Comparison of ENCODE assay signal across 8 mouse cellular contexts in genomic region chr10:60195087-60195486, GRCm38 (mm10). TPM values are rescaled to one million over a fixed set of nuclear protein-coding genes. Genes with fewer than 3 reads are reported as not detected.
DNase-seq lines count a peak whose midpoint lies in the region; ATAC-seq lines count a peak whose summit lies in the region.

No protein-coding gene starts in this region.

- DNase-seq in gastrocnemius, postnatal 10 days = peak; percentile 58
- DNase-seq in gastrocnemius, postnatal 25 days = no peak
- peak; percentile 97 for DNase-seq in Muller cell, postnatal 12 days (ENCODE audit: inconsistent ontology term)
- DNase-seq in urinary bladder, postnatal 14 days (ENCODE audit: low spot score) = no peak
- no peak for DNase-seq in yolk sac, embryonic 10.5 days (ENCODE audit: low spot score)

- H3K27ac ChIP-seq in forebrain, embryonic 13.5 days = peak overlapping the region; percentile 87
- H3K27ac ChIP-seq in kidney, embryonic 16.5 days (ENCODE audit: low read length) = peak overlapping the region; percentile 48; the same call in 1 of the 2 replicates
- peak overlapping the region; percentile 76 for H3K27ac ChIP-seq in midbrain, embryonic 12.5 days (replicated peaks)

- peak overlapping the region; percentile 52; the same call in 1 of the 2 replicates for H3K4me2 ChIP-seq in forebrain, embryonic 13.5 days
- H3K4me2 ChIP-seq in kidney, embryonic 16.5 days (replicated peaks; ENCODE audit: low read depth, low read length) = no peak overlapping the region
- 0 out of 2 replicates have a peak overlapping the region, but pooled peaks have one; percentile 1 for H3K4me2 ChIP-seq in midbrain, embryonic 12.5 days (replicated peaks)

- 13% methylated on average over 4 of the region's 4 CpGs for WGBS in forebrain, embryonic 13.5 days
- WGBS in kidney, embryonic 16.5 days = 29% methylated on average over 4 of the region's 4 CpGs
- 44% methylated on average over 4 of the region's 4 CpGs for WGBS in midbrain, embryonic 12.5 days

- H3K36me3 ChIP-seq in forebrain, embryonic 13.5 days (ENCODE audit: poor library complexity, severe bottlenecking) = 0 out of 2 replicates have a peak, but pooled peaks cover 4% of the 10 kb centered on the region
- H3K36me3 ChIP-seq in kidney, embryonic 16.5 days (ENCODE audit: insufficient read depth, low read length) = no peaks in the 10 kb centered on the region
- H3K36me3 ChIP-seq in midbrain, embryonic 12.5 days = no peaks in the 10 kb centered on the region

- no peak overlapping the region for H3K9ac ChIP-seq in forebrain, embryonic 13.5 days
- no peak overlapping the region for H3K9ac ChIP-seq in kidney, embryonic 16.5 days (replicated peaks; ENCODE audit: low read length)
- no peak overlapping the region for H3K9ac ChIP-seq in midbrain, embryonic 12.5 days (replicated peaks)

- H3K27me3 ChIP-seq in forebrain, embryonic 13.5 days = no peaks in the 10 kb centered on the region
- H3K27me3 ChIP-seq in kidney, embryonic 16.5 days (ENCODE audit: insufficient read depth, low read length) = no peaks in the 10 kb centered on the region
- peaks cover 14% of the 10 kb centered on the region; the same call in 1 of the 2 replicates for H3K27me3 ChIP-seq in midbrain, embryonic 12.5 days

- no peak overlapping the region for H3K4me3 ChIP-seq in forebrain, embryonic 13.5 days
- H3K4me3 ChIP-seq in kidney, embryonic 16.5 days (ENCODE audit: low read length) = no peak overlapping the region
- no peak overlapping the region for H3K4me3 ChIP-seq in midbrain, embryonic 12.5 days

- ATAC-seq in forebrain, embryonic 13.5 days = peak; percentile 46
- ATAC-seq in kidney, embryonic 16.5 days (ENCODE audit: low FRiP score, low TSS enrichment) = 0 out of 2 replicates have a peak, but pooled peaks have one; percentile 10
- no peak for ATAC-seq in midbrain, embryonic 12.5 days (ENCODE audit: low FRiP score, low read depth)

- peaks cover 71% of the 10 kb centered on the region for H3K4me1 ChIP-seq in forebrain, embryonic 13.5 days
- H3K4me1 ChIP-seq in kidney, embryonic 16.5 days (ENCODE audit: insufficient read depth, low read length) = peaks cover 39% of the 10 kb centered on the region
- H3K4me1 ChIP-seq in midbrain, embryonic 12.5 days = peaks cover 49% of the 10 kb centered on the region

- no peaks in the 10 kb centered on the region for H3K9me3 ChIP-seq in forebrain, embryonic 13.5 days (replicated peaks)
- H3K9me3 ChIP-seq in kidney, embryonic 16.5 days (ENCODE audit: low read length) = no peaks in the 10 kb centered on the region
- no peaks in the 10 kb centered on the region for H3K9me3 ChIP-seq in midbrain, embryonic 12.5 days

RNA-seq across cellular contexts. Expression of gene Chst3, which starts 24.0 kb away (rescaled TPM):
- 1 to 10 TPM; 1.9 to 2.1 TPM for total RNA-seq in gastrocnemius, postnatal 10 days (2021)
- under 1 TPM; 0.26 to 0.51 TPM for total RNA-seq in gastrocnemius, postnatal 25 days (2021)
- 2.1 TPM in 2 replicates for polyA plus RNA-seq in forebrain, embryonic 13.5 days (2015; fragmentation: Nextera tagmentation; extraction: Ambion mirVana)
- polyA plus RNA-seq in kidney, embryonic 16.5 days (2015; fragmentation: Nextera tagmentation; extraction: Ambion mirVana) = 2.1 and 2.2 TPM in 2 replicates
- 2.3 and 2.5 TPM in 2 replicates for polyA plus RNA-seq in midbrain, embryonic 12.5 days (2016; fragmentation: Nextera tagmentation; extraction: Ambion mirVana)

Comparison
In these comparisons a context has a peak if more than half of its experiments do, and no peak if none do; other contexts are left out.
1. DNase-seq: peak in gastrocnemius, postnatal 10 days (single experiment) and Muller cell, postnatal 12 days (single experiment); none in gastrocnemius, postnatal 25 days (single experiment), urinary bladder, postnatal 14 days (single experiment) and yolk sac, embryonic 10.5 days (single experiment).
2. Peak in every context shown above with its lines, with median percentiles within 50 percentile points of each other: H3K27ac ChIP-seq.